Mouse (Mus musculus): ENCODE data around the gene Sc5d. TPM values are rescaled to one million over a fixed set of nuclear protein-coding genes. Genes with fewer than 3 reads are reported as not detected.

Gene Sc5d
- polyA plus RNA-seq, 1 experiment from 2014 or later: 46.0 TPM

DNA sequence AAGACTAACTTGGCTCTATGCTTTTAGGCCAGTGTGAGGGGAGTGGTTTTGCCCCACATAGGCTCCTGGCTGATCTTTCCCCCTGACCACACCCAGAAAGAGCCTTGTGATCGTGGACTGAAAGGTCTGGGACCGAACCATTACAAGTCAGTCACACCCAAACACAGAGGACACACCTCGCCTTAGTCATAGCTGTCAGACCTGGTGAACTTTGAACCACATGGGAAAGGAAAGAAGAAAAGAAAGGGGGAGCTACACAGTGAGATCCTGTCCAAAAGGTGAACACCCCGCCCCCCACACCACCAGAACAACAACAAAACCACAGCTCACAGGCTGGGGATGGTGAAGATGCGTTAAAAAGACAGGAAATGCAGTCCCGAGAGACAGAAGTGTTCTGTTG is 14.9 kb downstream of the Sc5d start:
- ATAC-seq (ENCODE audit: insufficient number of reproducible peaks, insufficient read depth, low FRiP score, low TSS enrichment, low read depth): no peak
- no peak overlapping the region for H3K4me3 ChIP-seq (replicated peaks)
- no peaks in the 10 kb centered on the region for H3K9me3 ChIP-seq
- no peaks in the 10 kb centered on the region for H3K4me1 ChIP-seq (replicated peaks)
- H3K4me2 ChIP-seq: no peak overlapping the region
- no peak overlapping the region for H3K9ac ChIP-seq (replicated peaks)
- 79% methylated on average over 6 of the region's 6 CpGs for WGBS
- no peaks in the 10 kb centered on the region for H3K27me3 ChIP-seq
- no peak overlapping the region for H3K27ac ChIP-seq
- H3K36me3 ChIP-seq: peaks cover 17% of the 10 kb centered on the region

- H3K36me3 ChIP-seq: 0 out of 2 replicates have a peak, but pooled peaks cover 5% of the 10 kb centered on the region
These were observed 17.4 kb downstream of the Sc5d start for GRCm38 (mm10) chr9:42246688-42247087.

GRCm38 (mm10) chr9:42244173-42244572 is 19.9 kb downstream of the Sc5d start:
- Histone ChIP-seq H3K27ac (no peak overlapping the region), H3K27me3 (peaks cover 7% of the 10 kb centered on the region; the same call in 1 of the 2 replicates), H3K9me3 (no peaks in the 10 kb centered on the region), H3K4me3 (replicated peaks) (no peak overlapping the region), H3K36me3 (no peaks in the 10 kb centered on the region), H3K4me2 (no peak overlapping the region), H3K9ac (replicated peaks) (no peak overlapping the region), H3K4me1 (replicated peaks) (peaks cover 3% of the 10 kb centered on the region; the same call in 1 of the 2 replicates)
- ATAC-seq (ENCODE audit: insufficient number of reproducible peaks, insufficient read depth, low FRiP score, low TSS enrichment, low read depth): no peak
- WGBS: 90% methylated on average over 5 of the region's 5 CpGs

More at GRCm38 (mm10) chr9:42246688-42247087, 17.4 kb downstream of the Sc5d start:
- Histone ChIP-seq H3K4me2 (no peak overlapping the region), H3K9me3 (no peaks in the 10 kb centered on the region), H3K9ac (replicated peaks) (no peak overlapping the region), H3K27ac (no peak overlapping the region), H3K27me3 (peaks cover 4% of the 10 kb centered on the region; the same call in 1 of the 2 replicates), H3K4me3 (replicated peaks) (no peak overlapping the region), H3K4me1 (replicated peaks) (no peaks in the 10 kb centered on the region)
- 82% methylated on average over 6 of the region's 6 CpGs for WGBS
- ATAC-seq (ENCODE audit: insufficient number of reproducible peaks, insufficient read depth, low FRiP score, low TSS enrichment, low read depth): no peak

- no peak overlapping the region for H3K27ac ChIP-seq
- peaks cover 15% of the 10 kb centered on the region for H3K27me3 ChIP-seq
- H3K4me3 ChIP-seq (replicated peaks): no peak overlapping the region
- no peak overlapping the region for H3K4me2 ChIP-seq
- H3K9me3 ChIP-seq: no peaks in the 10 kb centered on the region
- no peak overlapping the region for H3K9ac ChIP-seq (replicated peaks)
- peaks cover 9% of the 10 kb centered on the region for H3K4me1 ChIP-seq (replicated peaks)
- ATAC-seq (ENCODE audit: insufficient number of reproducible peaks, insufficient read depth, low FRiP score, low TSS enrichment, low read depth): no peak
- no peaks in the 10 kb centered on the region for H3K36me3 ChIP-seq
- WGBS: 80% methylated on average over 3 of the region's 3 CpGs
These were observed 23.0 kb downstream of the Sc5d start for GRCm38 (mm10) chr9:42241021-42241420.

DNA sequence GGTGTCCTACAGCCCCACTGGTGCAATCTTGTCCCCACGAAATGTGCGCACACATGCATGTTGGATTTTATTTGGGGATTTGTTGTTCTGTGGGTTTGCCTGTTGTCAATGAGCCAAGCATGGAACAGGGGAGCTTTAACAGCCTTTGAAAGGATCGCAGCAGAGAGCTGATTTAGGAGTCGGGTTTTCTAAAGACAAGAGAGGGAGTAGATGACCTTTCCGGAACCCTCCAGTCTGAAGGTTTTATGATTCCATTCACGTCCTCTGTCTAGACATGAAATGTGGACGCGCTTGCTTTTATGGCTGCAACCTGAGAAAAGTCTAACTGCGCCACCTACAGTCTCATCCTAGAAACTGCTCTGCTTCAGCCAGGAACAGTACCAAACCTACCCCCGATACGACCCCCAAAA is 23.5 kb downstream of the Sc5d start:
- Histone ChIP-seq H3K9ac (replicated peaks) (no peak overlapping the region), H3K27ac (no peak overlapping the region), H3K9me3 (no peaks in the 10 kb centered on the region), H3K36me3 (no peaks in the 10 kb centered on the region), H3K4me2 (peak overlapping the region; percentile 46), H3K4me3 (replicated peaks) (no peak overlapping the region; the same call in 1 of the 2 replicates), H3K4me1 (replicated peaks) (peaks cover 9% of the 10 kb centered on the region), H3K27me3 (peaks cover 19% of the 10 kb centered on the region)
- WGBS: 17% methylated on average over 11 of the region's 11 CpGs
- no peak for ATAC-seq (ENCODE audit: insufficient number of reproducible peaks, insufficient read depth, low FRiP score, low TSS enrichment, low read depth)

DNA sequence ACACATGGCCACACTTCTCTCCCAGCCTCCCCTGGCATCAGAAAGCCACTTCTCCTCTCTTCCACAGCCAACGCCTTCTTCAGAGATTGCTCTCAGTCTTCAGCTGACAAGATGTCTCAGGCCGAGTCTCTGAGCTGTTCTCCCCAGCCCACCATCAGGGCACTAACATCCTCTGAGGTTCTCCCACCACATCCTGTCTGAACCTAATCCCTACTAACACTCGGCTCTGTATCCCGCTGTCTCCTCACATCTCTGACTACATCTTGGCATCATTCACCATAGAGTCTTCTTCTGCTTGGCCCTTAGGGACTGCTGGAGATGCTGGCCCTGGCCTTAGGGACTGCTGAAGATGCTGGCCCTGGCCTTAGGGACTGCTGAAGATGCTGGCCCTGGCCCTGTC is 25.2 kb downstream of the Sc5d start:
- H3K27me3 ChIP-seq: peaks cover 19% of the 10 kb centered on the region
- H3K4me2 ChIP-seq: no peak overlapping the region
- no peaks in the 10 kb centered on the region for H3K36me3 ChIP-seq
- no peak overlapping the region for H3K27ac ChIP-seq
- H3K4me3 ChIP-seq (replicated peaks): no peak overlapping the region
- H3K4me1 ChIP-seq (replicated peaks): peaks cover 9% of the 10 kb centered on the region
- H3K9me3 ChIP-seq: no peaks in the 10 kb centered on the region
- 82% methylated on average over 4 of the region's 4 CpGs for WGBS
- no peak overlapping the region for H3K9ac ChIP-seq (replicated peaks)
- ATAC-seq (ENCODE audit: insufficient number of reproducible peaks, insufficient read depth, low FRiP score, low TSS enrichment, low read depth): no peak

DNA sequence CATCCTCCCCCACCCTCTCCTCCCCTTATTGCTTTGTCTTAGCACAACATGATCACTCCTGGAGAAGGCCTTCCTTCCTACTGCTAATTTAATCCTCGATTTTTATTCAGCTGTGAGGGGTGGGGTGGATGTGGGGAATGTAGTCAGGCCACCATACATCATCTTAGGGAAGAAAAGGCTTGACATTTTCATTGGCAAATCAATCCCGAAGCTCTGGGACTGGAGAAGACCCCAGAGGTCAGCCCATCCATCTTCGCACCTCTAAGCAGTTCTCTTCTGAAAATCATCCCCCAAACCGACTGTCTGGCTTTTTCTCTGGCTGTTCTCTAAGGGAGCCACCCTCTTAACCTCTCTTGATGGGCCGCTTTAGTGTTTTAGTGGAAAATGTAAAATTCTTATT is 32.9 kb downstream of the Sc5d start:
- 43% methylated on average over 5 of the region's 5 CpGs for WGBS
- H3K27ac ChIP-seq: no peak overlapping the region
- ATAC-seq (ENCODE audit: insufficient number of reproducible peaks, insufficient read depth, low FRiP score, low TSS enrichment, low read depth): no peak
- no peak overlapping the region for H3K9ac ChIP-seq (replicated peaks)
- H3K4me2 ChIP-seq: no peak overlapping the region
- H3K4me1 ChIP-seq (replicated peaks): no peaks in the 10 kb centered on the region
- no peak overlapping the region for H3K4me3 ChIP-seq (replicated peaks)
- H3K27me3 ChIP-seq: peaks cover 40% of the 10 kb centered on the region
- no peaks in the 10 kb centered on the region for H3K36me3 ChIP-seq
- no peaks in the 10 kb centered on the region for H3K9me3 ChIP-seq

DNA sequence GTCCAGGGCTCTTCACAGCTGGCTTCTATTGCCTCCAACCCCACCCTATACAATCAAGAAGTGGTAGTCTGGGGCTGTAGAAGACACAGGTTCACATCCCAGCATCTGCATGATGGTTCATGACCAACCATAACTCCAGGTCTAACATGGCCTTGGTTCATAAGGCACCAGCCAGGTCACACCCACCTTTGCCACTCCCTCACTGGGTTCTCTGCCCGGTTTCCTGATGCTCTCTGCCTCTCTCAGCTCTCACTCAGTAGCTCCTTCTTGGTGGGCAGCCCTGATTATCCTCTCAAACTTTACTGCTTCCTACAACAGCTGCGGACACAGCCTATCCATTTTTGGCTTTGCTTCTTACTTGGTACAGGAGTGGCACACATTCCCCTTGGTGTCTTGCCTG is 33.7 kb downstream of the Sc5d start:
- ATAC-seq (ENCODE audit: insufficient number of reproducible peaks, insufficient read depth, low FRiP score, low TSS enrichment, low read depth): no peak
- no peaks in the 10 kb centered on the region for H3K9me3 ChIP-seq
- no peak overlapping the region for H3K4me2 ChIP-seq
- H3K4me1 ChIP-seq (replicated peaks): no peaks in the 10 kb centered on the region
- H3K36me3 ChIP-seq: no peaks in the 10 kb centered on the region
- H3K27me3 ChIP-seq: peaks cover 39% of the 10 kb centered on the region
- H3K27ac ChIP-seq: no peak overlapping the region
- WGBS: 80% methylated on average over 2 of the region's 2 CpGs
- H3K9ac ChIP-seq (replicated peaks): no peak overlapping the region
- H3K4me3 ChIP-seq (replicated peaks): no peak overlapping the region

GRCm38 (mm10) chr9:42229465-42230110 is 34.5 kb downstream of the Sc5d start:
- ATAC-seq (ENCODE audit: insufficient number of reproducible peaks, insufficient read depth, low FRiP score, low TSS enrichment, low read depth): no peak
- Histone ChIP-seq H3K4me2 (no peak overlapping the region), H3K27me3 (peaks cover 39% of the 10 kb centered on the region), H3K4me1 (replicated peaks) (no peaks in the 10 kb centered on the region), H3K9me3 (no peaks in the 10 kb centered on the region), H3K9ac (replicated peaks) (no peak overlapping the region), H3K4me3 (replicated peaks) (no peak overlapping the region), H3K36me3 (no peaks in the 10 kb centered on the region), H3K27ac (no peak overlapping the region)
- WGBS: 55% methylated on average over 12 of the region's 12 CpGs

DNA sequence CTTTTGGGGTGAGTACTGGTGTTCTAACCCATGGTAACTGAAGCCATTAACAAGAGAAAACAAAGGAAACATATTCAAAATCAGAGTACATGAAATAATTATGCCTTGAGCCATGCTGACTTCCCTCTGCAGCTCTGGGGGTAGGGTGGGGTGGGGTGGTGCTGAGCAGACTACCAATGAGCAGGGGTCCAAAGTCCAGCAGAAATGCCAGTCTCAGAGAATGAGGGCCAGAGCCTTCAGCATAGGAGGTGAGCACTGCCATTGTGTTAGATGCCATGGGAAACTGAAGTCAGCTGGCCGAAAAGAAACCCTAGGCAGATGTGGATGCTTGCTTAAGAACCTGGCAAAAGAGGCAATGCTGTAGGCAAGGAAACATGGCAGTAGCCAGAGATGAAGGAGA is 36.3 kb downstream of the Sc5d start:
- peaks cover 44% of the 10 kb centered on the region for H3K27me3 ChIP-seq
- no peak overlapping the region for H3K9ac ChIP-seq (replicated peaks)
- no peaks in the 10 kb centered on the region for H3K9me3 ChIP-seq
- no peak overlapping the region for H3K4me3 ChIP-seq (replicated peaks)
- no peak for ATAC-seq (ENCODE audit: insufficient number of reproducible peaks, insufficient read depth, low FRiP score, low TSS enrichment, low read depth)
- H3K4me2 ChIP-seq: no peak overlapping the region
- no peaks in the 10 kb centered on the region for H3K4me1 ChIP-seq (replicated peaks)
- no peaks in the 10 kb centered on the region for H3K36me3 ChIP-seq
- WGBS: 81% methylated on average over 1 of the region's 1 CpGs
- no peak overlapping the region for H3K27ac ChIP-seq

- H3K36me3 ChIP-seq: no peaks in the 10 kb centered on the region
- H3K4me1 ChIP-seq (replicated peaks): peaks cover 12% of the 10 kb centered on the region
- H3K4me3 ChIP-seq (replicated peaks): no peak overlapping the region
- H3K27me3 ChIP-seq: peaks cover 59% of the 10 kb centered on the region
- 9% methylated on average over 12 of the region's 12 CpGs for WGBS
- H3K27ac ChIP-seq: no peak overlapping the region
- no peaks in the 10 kb centered on the region for H3K9me3 ChIP-seq
- no peak for ATAC-seq (ENCODE audit: insufficient number of reproducible peaks, insufficient read depth, low FRiP score, low TSS enrichment, low read depth)
- H3K4me2 ChIP-seq: no peak overlapping the region
- H3K9ac ChIP-seq (replicated peaks): no peak overlapping the region
These were observed 44.9 kb downstream of the Sc5d start for GRCm38 (mm10) chr9:42219001-42219660.
